Mouse (Mus musculus) splenic B cell, adult 2 months (primary cell): Measurements from ENCODE around the gene Defb47.

Experiments used
- DNase-seq: peaks from one replicate; pipeline ENCODE4 v3.0.0-alpha.2; 2011; ENCODE audit warnings: low read depth, low spot score
- H3K27me3 ChIP-seq: 2 replicates; pipeline ENCODE4 v1.6.1; 2012; ENCODE audit warnings: mild to moderate bottlenecking, low read length, moderate library complexity, mixed read lengths; ENCODE audit not compliant: control insufficient read depth, poor library complexity, insufficient read depth, severe bottlenecking
- H3K36me3 ChIP-seq: 2 replicates; pipeline ENCODE4 v1.6.1; 2012; ENCODE audit warnings: mild to moderate bottlenecking, low read length, moderate library complexity, mixed read lengths; ENCODE audit not compliant: control insufficient read depth, poor library complexity, insufficient read depth, severe bottlenecking

Defb47 gene

GRCm38 (mm10) chr14:62997777-62998176 is at the start of gene Defb47:
Gene Defb47 (plus strand): TSS chr14:62998077.
- H3K36me3 ChIP-seq, result no peaks in the 10 kb centered on the region
- no peak for DNase-seq
- H3K27me3 ChIP-seq, result no peaks in the 10 kb centered on the region

- Histone ChIP-seq H3K36me3 (no peaks in the 10 kb centered on the region; the same call in none of the 2 replicates), H3K27me3 (no peaks in the 10 kb centered on the region)
- DNase-seq, result no peak
These were observed 41.8 kb upstream of the Defb47 start for GRCm38 (mm10) chr14:62956091-62956490.

- H3K27me3 ChIP-seq, result no peaks in the 10 kb centered on the region
- DNase-seq, result no peak
- H3K36me3 ChIP-seq, result no peaks in the 10 kb centered on the region; the same call in 1 of the 2 replicates
These were observed 34.2 kb upstream of the Defb47 start for GRCm38 (mm10) chr14:62963632-62964031.

GRCm38 (mm10) chr14:62965342-62965741 is 32.5 kb upstream of the Defb47 start:
- peak; percentile 7 for DNase-seq
- Histone ChIP-seq H3K27me3 (no peaks in the 10 kb centered on the region), H3K36me3 (no peaks in the 10 kb centered on the region; the same call in 1 of the 2 replicates)

- no peaks in the 10 kb centered on the region for H3K27me3 ChIP-seq
- no peak for DNase-seq
- H3K36me3 ChIP-seq, result no peaks in the 10 kb centered on the region
These were observed 31.9 kb upstream of the Defb47 start for GRCm38 (mm10) chr14:62965811-62966520.

DNA sequence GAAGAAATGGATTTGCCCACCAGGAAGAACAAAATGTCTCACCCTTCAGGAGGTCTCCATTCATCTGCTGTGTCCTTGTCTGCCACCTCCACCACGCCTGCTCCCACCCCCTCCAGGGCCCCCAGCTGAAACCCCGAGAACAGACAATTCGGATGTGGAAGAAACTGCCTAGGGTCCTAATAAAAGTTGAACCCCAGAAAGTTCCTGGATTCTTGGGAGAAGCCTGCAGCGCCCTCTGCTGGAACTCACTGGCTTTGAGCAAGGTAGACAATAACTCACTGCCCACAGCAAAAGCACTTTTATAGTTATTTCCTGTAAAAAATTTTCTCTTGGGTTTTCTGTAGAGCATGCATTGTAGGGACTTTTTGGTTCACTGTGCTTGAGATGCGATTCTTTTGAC is 22.8 kb upstream of the Defb47 start:
- DNase-seq, result peak; percentile 56
- Histone ChIP-seq H3K36me3 (no peaks in the 10 kb centered on the region), H3K27me3 (no peaks in the 10 kb centered on the region)

DNA sequence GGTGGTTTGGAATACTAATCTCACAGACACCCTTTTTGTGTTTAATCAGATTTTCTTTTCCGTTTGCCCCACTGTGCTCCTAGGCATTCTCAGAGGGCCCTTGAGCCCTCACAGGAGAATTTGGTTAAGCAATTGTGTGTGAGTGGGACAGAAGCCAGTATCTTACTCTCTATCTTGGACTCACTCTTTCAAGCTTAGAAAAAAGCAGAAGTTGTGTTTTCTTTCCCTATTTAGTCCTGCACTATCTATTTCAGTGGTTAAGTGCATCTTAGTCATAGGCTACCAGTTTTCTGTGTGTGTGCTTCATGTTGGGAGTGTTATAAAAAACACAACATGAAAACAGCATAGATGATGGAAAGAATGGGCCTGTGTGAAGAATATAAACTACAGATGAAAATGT is 18.1 kb upstream of the Defb47 start:
- no peak for DNase-seq
- no peaks in the 10 kb centered on the region for H3K36me3 ChIP-seq
- H3K27me3 ChIP-seq, result no peaks in the 10 kb centered on the region

GRCm38 (mm10) chr14:62984410-62984809 is 13.5 kb upstream of the Defb47 start, which contains the start of gene Defb48:
Gene Defb48 (minus strand): TSS chr14:62984510.
- DNase-seq, result no peak
- Histone ChIP-seq H3K27me3 (no peaks in the 10 kb centered on the region), H3K36me3 (no peaks in the 10 kb centered on the region)

DNA sequence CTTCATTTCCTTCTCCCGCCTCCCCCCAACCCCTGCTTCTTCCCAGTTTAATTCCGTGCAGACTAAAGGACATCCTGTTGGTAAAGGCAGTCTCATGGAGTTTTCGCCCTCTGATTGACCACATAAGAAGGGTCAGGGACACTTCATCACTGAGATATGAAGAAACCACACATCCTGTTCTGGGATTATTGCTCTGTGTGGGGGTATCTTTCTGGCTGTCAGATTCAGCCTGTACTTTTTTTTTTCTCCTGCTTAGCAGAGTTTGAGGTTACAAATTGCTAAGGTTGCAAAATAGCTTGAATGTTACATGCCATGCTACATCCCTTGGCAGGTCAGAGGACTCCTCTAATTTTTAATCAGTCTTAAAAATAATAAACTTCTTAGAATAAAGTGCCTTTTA is 6.6 kb upstream of the Defb47 start:
- no peak for DNase-seq
- H3K27me3 ChIP-seq, result no peaks in the 10 kb centered on the region
- H3K36me3 ChIP-seq, result no peaks in the 10 kb centered on the region

DNA sequence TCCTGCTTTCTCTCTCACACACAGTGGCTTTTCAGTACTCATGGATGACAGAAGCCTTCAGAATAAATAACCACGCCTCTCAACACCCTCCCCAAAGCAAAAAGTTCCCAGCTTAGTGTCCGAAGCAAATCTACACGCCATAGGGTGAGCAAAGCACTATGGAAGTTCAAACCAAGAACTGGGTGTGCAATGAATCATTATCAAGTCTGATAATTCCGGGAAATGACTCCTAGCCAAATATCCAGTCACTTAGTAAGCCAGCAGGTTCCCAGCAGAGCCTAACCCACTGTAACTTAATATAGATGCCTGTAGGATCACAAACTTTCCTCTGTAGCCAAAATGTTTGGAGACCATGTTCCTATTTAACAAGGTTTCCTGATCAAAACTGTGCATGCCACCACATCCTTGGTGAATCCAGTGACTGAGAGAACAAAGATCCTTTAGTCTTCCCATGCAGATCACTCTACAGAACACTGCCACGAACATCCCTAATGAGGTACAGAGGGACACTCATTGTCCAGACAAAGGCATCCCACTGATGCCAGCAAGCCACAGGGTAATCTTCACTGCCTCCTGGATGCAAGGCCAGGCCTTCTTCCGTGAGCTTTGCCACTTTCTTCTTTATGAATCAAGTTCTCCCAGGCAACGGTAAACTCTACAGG is 5.9 kb upstream of the Defb47 start:
- DNase-seq, result no peak
- Histone ChIP-seq H3K36me3 (no peaks in the 10 kb centered on the region), H3K27me3 (no peaks in the 10 kb centered on the region)

- no peaks in the 10 kb centered on the region for H3K36me3 ChIP-seq
- H3K27me3 ChIP-seq, result no peaks in the 10 kb centered on the region
- DNase-seq, result no peak
These were observed 1.1 kb downstream of the Defb47 start for GRCm38 (mm10) chr14:62998977-62999376.

GRCm38 (mm10) chr14:63002588-63002987 is 4.7 kb downstream of the Defb47 start:
- H3K36me3 ChIP-seq, result no peaks in the 10 kb centered on the region
- no peaks in the 10 kb centered on the region for H3K27me3 ChIP-seq
- no peak for DNase-seq

DNA sequence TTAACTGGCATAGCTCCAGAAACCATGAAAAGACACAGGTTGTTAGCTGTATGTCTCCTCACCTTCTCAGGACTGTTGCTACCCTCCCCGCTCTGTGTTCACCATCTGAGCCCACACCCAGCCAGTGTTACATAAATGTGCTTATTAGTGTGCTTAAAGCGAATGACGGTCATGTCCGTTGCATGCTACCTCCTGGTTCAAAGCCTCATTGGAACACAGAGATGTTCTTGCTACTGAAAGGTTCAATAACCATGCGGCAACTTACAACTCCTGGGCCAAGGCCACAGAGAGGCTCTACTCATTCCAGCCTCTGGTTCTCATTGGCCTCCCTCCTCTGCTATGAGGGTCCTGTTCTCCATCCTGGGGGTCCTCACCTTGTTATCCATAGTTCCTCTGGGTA is 13.6 kb downstream of the Defb47 start, which contains the start of gene Defb43:
TSS of gene Defb43 (plus strand) at position 301 of the 400 bp plus-strand sequence.
- H3K36me3 ChIP-seq, result no peaks in the 10 kb centered on the region
- no peaks in the 10 kb centered on the region for H3K27me3 ChIP-seq
- DNase-seq, result no peak

GRCm38 (mm10) chr14:63013082-63013481 is 15.2 kb downstream of the Defb47 start:
- no peaks in the 10 kb centered on the region for H3K36me3 ChIP-seq
- no peak for DNase-seq
- no peaks in the 10 kb centered on the region for H3K27me3 ChIP-seq

- Histone ChIP-seq H3K36me3 (no peaks in the 10 kb centered on the region), H3K27me3 (no peaks in the 10 kb centered on the region)
- DNase-seq, result no peak
These were observed 16.8 kb downstream of the Defb47 start for GRCm38 (mm10) chr14:63014667-63015066.
